In the genomic region with DNA sequence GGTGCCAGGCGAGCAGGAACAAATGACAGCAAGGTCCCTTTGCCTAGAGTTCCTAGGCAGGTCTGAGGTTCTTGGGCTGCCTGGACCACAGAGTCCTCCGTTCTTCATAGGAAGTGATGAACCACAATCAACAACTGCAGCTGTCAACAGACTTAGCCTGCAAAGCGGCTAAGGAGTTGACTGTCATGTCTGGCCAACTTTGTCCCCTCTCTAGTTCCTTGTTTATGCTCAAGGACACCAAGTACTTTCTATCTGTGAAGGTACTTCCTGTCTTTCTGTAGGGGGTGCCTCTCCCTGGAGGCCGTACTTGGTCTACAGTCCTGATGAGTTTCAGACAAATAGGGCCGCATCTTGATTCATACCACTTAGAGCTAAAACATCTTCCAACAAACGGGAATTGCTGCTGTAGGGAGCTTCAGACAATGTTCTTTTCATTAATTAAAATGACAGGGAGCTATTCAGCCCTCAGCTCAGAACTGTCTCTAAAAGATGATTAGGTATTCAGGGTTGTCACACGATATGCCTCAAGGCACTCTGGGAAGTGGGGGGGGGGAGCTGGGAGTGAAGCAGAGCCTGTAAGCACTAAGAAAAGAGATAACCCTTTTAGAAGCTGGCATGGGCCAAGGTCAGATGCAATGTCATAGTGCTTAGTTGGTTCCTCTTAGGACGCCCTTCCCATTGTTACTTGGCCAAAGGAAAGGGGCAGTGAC, we compare ENCODE assay signal across 15 mouse cellular contexts.
DNase-seq lines count a peak whose midpoint lies in the region; ATAC-seq and TF ChIP-seq lines count a peak whose summit lies in the region.
"Had no signal": no experiment of that assay in that cellular context is flagged by ENCODE, and none has a peak within 500 bp of the region (broad histone marks: within the 10 kb centered on the region; RNA-seq: fewer than 3 reads in every experiment).

No protein-coding gene starts in this region.

- no peak overlapping the region for H3K9ac ChIP-seq in liver, postnatal 0 days (replicated peaks)
- no peak overlapping the region for H3K9ac ChIP-seq in liver, embryonic 11.5 days (ENCODE audit: low read depth, low read length)
- H3K9ac ChIP-seq: embryonic facial prominence, embryonic 15.5 days; heart, embryonic 15.5 days; limb, embryonic 15.5 days; stomach, embryonic 15.5 days had no signal

- H3K27me3 ChIP-seq in liver, postnatal 0 days (ENCODE audit: insufficient read depth, low read length) = no peaks in the 10 kb centered on the region
- no peaks in the 10 kb centered on the region for H3K27me3 ChIP-seq in liver, embryonic 11.5 days (replicated peaks; ENCODE audit: control insufficient read depth, insufficient read depth, low read length)
- H3K27me3 ChIP-seq in forebrain, embryonic 10.5 days (ENCODE audit: poor library complexity, severe bottlenecking) = no peaks in the 10 kb centered on the region
- H3K27me3 ChIP-seq: embryonic facial prominence, embryonic 15.5 days; heart, embryonic 15.5 days; limb, embryonic 15.5 days; stomach, embryonic 15.5 days had no signal

- no peak for DNase-seq in liver, postnatal 0 days
- DNase-seq in liver, embryonic 11.5 days (ENCODE audit: low spot score) = no peak
- peak; percentile 67 to 74 for DNase-seq in B cell, adult 2 months
- DNase-seq in MEL-GATA-1-ER (ENCODE audit: extremely low read depth, low read depth) = peak; percentile 24
- no peak for DNase-seq in cerebellum, postnatal 36 days
- DNase-seq in forebrain, embryonic 10.5 days (ENCODE audit: extremely low spot score, low spot score) = no peak
- DNase-seq: cerebellum, postnatal 14 days; gastrocnemius, postnatal 36 days; kidney, postnatal 36 days; lung, postnatal 4 days had no signal

- no peak overlapping the region for H3K4me3 ChIP-seq in liver, postnatal 0 days (ENCODE audit: low read depth, low read length)
- H3K4me3 ChIP-seq in liver, embryonic 11.5 days (ENCODE audit: low read depth, low read length) = no peak overlapping the region
- no peak overlapping the region for H3K4me3 ChIP-seq in forebrain, embryonic 10.5 days
- H3K4me3 ChIP-seq: embryonic facial prominence, embryonic 15.5 days; heart, embryonic 15.5 days; limb, embryonic 15.5 days; stomach, embryonic 15.5 days had no signal

- 33% methylated on average over 8 of the region's 8 CpGs for WGBS in liver, postnatal 0 days (ENCODE audit: insufficient replicate concordance)
- WGBS in liver, embryonic 11.5 days = 54% methylated on average over 8 of the region's 8 CpGs
- 80% methylated on average over 8 of the region's 8 CpGs for WGBS in forebrain, embryonic 10.5 days

- no peak overlapping the region for H3K4me2 ChIP-seq in liver, postnatal 0 days (ENCODE audit: low read depth, low read length)
- no peak overlapping the region for H3K4me2 ChIP-seq in liver, embryonic 11.5 days
- H3K4me2 ChIP-seq: embryonic facial prominence, embryonic 15.5 days; heart, embryonic 15.5 days; limb, embryonic 15.5 days; stomach, embryonic 15.5 days had no signal

- TF ChIP-seq CTCF in liver, postnatal 0 days (IDR thresholded peaks at IDR 0.05; ENCODE audit: low read depth) = no peak

- H3K4me1 ChIP-seq in liver, postnatal 0 days (ENCODE audit: insufficient read depth) = peaks cover 26% of the 10 kb centered on the region
- no peaks in the 10 kb centered on the region for H3K4me1 ChIP-seq in liver, embryonic 11.5 days (replicated peaks; ENCODE audit: control insufficient read depth, insufficient read depth, low read length)
- peaks cover 17% of the 10 kb centered on the region; the same call in 1 of the 2 replicates for H3K4me1 ChIP-seq in forebrain, embryonic 10.5 days
- H3K4me1 ChIP-seq: heart, embryonic 15.5 days; limb, embryonic 15.5 days; stomach, embryonic 15.5 days had no signal

- no peaks in the 10 kb centered on the region for H3K9me3 ChIP-seq in liver, postnatal 0 days (ENCODE audit: low read length)
- H3K9me3 ChIP-seq in liver, embryonic 11.5 days (ENCODE audit: control insufficient read depth, low read length) = no peaks in the 10 kb centered on the region
- no peaks in the 10 kb centered on the region for H3K9me3 ChIP-seq in forebrain, embryonic 10.5 days
- H3K9me3 ChIP-seq: embryonic facial prominence, embryonic 15.5 days; heart, embryonic 15.5 days; limb, embryonic 15.5 days; stomach, embryonic 15.5 days had no signal

- ATAC-seq in liver, postnatal 0 days = peak; percentile 70
- ATAC-seq in liver, embryonic 11.5 days (replicated peaks; ENCODE audit: low FRiP score) = no peak
- ATAC-seq in megakaryocyte-erythroid progenitor cell, adult 5-6 weeks (replicated peaks; ENCODE audit: low FRiP score, low TSS enrichment, poor library complexity, severe bottlenecking) = peak; percentile 42; the same call in 1 of the 2 replicates

- H3K36me3 ChIP-seq in liver, postnatal 0 days (replicated peaks; ENCODE audit: insufficient read depth, low read length) = no peaks in the 10 kb centered on the region
- no peaks in the 10 kb centered on the region for H3K36me3 ChIP-seq in liver, embryonic 11.5 days (ENCODE audit: control insufficient read depth, insufficient read depth, low read length)
- no peaks in the 10 kb centered on the region for H3K36me3 ChIP-seq in forebrain, embryonic 10.5 days (replicated peaks)
- H3K36me3 ChIP-seq: embryonic facial prominence, embryonic 15.5 days; heart, embryonic 15.5 days; limb, embryonic 15.5 days; stomach, embryonic 15.5 days had no signal

- H3K27ac ChIP-seq in liver, postnatal 0 days (ENCODE audit: low read depth) = peak overlapping the region; percentile 80
- no peak overlapping the region for H3K27ac ChIP-seq in liver, embryonic 11.5 days (ENCODE audit: low read depth, low read length)
- no peak overlapping the region for H3K27ac ChIP-seq in forebrain, embryonic 10.5 days
- H3K27ac ChIP-seq: embryonic facial prominence, embryonic 15.5 days; heart, embryonic 15.5 days; limb, embryonic 15.5 days; stomach, embryonic 15.5 days had no signal

- TF ChIP-seq EP300 in liver, postnatal 0 days (IDR thresholded peaks at IDR 0.05; ENCODE audit: low read depth) = no peak

Comparison
In these comparisons a context has a peak if more than half of its experiments do, and no peak if none do; other contexts are left out.
1. DNase-seq: peak in B cell, adult 2 months (2 of 2) and MEL-GATA-1-ER (single experiment); none in liver, postnatal 0 days (single experiment), liver, embryonic 11.5 days (single experiment), cerebellum, postnatal 36 days (0 of 2) and forebrain, embryonic 10.5 days (single experiment).